Mouse (Mus musculus) stomach, embryonic 16.5 days (tissue): Measurements from ENCODE around the gene Cuedc2. TPM values are rescaled to one million over a fixed set of nuclear protein-coding genes. Genes with fewer than 3 reads are reported as not detected.
A peak's percentile ranks its signal among the peaks of the same experiment; 100 is the strongest.

ENCODE experiments used
- ATAC-seq: fragments of 200-750 bp; cut with Nextera tagmentation; 2 replicates; pipeline ENCODE4 v1.8.0; 2017; ENCODE audit warnings: moderate number of reproducible peaks, moderate TSS enrichment; ENCODE audit not compliant: insufficient read depth, low FRiP score
- H3K27ac ChIP-seq: fragments of 300-500 bp; sonication (generic); 2 replicates; pipeline ENCODE4 v1.5.1; 2014; ENCODE audit warnings: low read length
- H3K27me3 ChIP-seq: fragments of 300-500 bp; sonication (generic); 2 replicates; pipeline ENCODE4 v1.6.1; 2014; ENCODE audit warnings: low read length, control low read depth, mixed read lengths; ENCODE audit not compliant: control insufficient read depth, insufficient read depth
- H3K36me3 ChIP-seq: fragments of 300-500 bp; sonication (generic); 2 replicates; pipeline ENCODE4 v1.6.1; 2014; ENCODE audit warnings: low read length; ENCODE audit not compliant: control insufficient read depth, insufficient read depth
- H3K4me1 ChIP-seq: fragments of 300-500 bp; sonication (generic); 2 replicates; pipeline ENCODE4 v1.6.1; 2014; ENCODE audit warnings: low read length, control low read depth, mixed read lengths; ENCODE audit not compliant: control insufficient read depth, insufficient read depth
- H3K4me2 ChIP-seq: fragments of 300-500 bp; sonication (generic); 2 replicates; pipeline ENCODE4 v1.6.1; 2014; ENCODE audit warnings: low read depth, low read length, mixed read lengths
- H3K4me3 ChIP-seq: fragments of 300-500 bp; sonication (generic); replicated peaks from 2 replicates; pipeline ENCODE4 v1.5.1; 2014; ENCODE audit warnings: mild to moderate bottlenecking, low read length
- H3K9ac ChIP-seq: fragments of 300-500 bp; sonication (generic); 2 replicates; pipeline ENCODE4 v1.6.1; 2014; ENCODE audit warnings: low read length
- H3K9me3 ChIP-seq: fragments of 300-500 bp; sonication (generic); replicated peaks from 2 replicates; pipeline ENCODE4 v1.6.1; 2016; ENCODE audit warnings: low read length, control low read depth; ENCODE audit not compliant: control insufficient read depth
- WGBS: fragments of 180-500 bp; shearing (Covaris S2); extraction: QIAGEN DNeasy Blood & Tissue Kit; methylation state at CpG from one replicate; pipeline ENCODE4 v1.1.7; 2014; 5-methylcytosine and 5-hydroxymethylcytosine counted together
- microRNA counts: library from miRNA; unstranded; fragments of <30 nt; microRNA quantifications from one replicate; lab custom pipeline; 2016
- microRNA-seq: library from miRNA; unstranded; fragments of <30 nt; microRNA quantifications from one replicate; pipeline ENCODE4, GENCODE M21; 2016
- polyA plus RNA-seq: library from polyadenylated mRNA; unstranded; fragments of >200 nt; fragmentation: Nextera tagmentation; extraction: Ambion mirVana; gene quantifications from 2 replicates; pipeline ENCODE4 v1.2.1, GENCODE M21; 2015

Gene Cuedc2
- polyA plus RNA-seq, 1 experiment from 2014 or later = 131 TPM

GRCm38 (mm10) chr19:46287566-46287965 lies 50.9 kb downstream of the Cuedc2 start:
- Histone ChIP-seq H3K9ac (no peak overlapping the region), H3K36me3 (peaks cover 26% of the 10 kb centered on the region; the same call in 1 of the 2 replicates), H3K9me3 (no peaks in the 10 kb centered on the region), H3K27ac (no peak overlapping the region), H3K4me1 (no peaks in the 10 kb centered on the region), H3K27me3 (no peaks in the 10 kb centered on the region), H3K4me3 (no peak overlapping the region), H3K4me2 (no peak overlapping the region)
- WGBS = 83% methylated on average over 3 of the region's 3 CpGs
- no peak for ATAC-seq

GRCm38 (mm10) chr19:46286926-46287325 lies 51.6 kb downstream of the Cuedc2 start:
- no peak overlapping the region for H3K27ac ChIP-seq
- peaks cover 32% of the 10 kb centered on the region for H3K36me3 ChIP-seq
- no peak overlapping the region for H3K4me2 ChIP-seq
- no peak overlapping the region for H3K4me3 ChIP-seq
- no peaks in the 10 kb centered on the region for H3K9me3 ChIP-seq
- H3K27me3 ChIP-seq = no peaks in the 10 kb centered on the region
- no peak for ATAC-seq
- H3K4me1 ChIP-seq = no peaks in the 10 kb centered on the region
- no peak overlapping the region for H3K9ac ChIP-seq
- WGBS = 89% methylated on average over 3 of the region's 3 CpGs

DNA sequence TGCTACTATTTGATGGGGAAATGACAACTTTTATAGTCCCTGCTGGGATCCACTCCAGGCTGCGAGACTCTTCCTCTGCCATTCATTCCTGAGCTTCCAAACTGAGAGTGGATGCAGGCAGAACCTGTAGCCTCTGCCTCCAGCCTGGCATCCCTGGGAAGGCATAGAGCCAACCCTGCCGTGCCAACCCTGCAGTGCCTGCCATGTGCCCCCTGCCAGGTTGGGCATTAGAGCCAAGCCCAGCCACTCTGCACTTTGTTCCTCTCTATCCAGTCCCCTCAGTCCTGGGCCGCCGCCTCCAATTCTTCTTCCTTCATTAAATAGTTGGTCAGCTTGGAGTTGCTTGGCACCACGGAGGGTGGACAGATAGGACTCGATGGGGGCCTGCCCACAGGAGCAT lies 52.5 kb downstream of the Cuedc2 start:
- H3K27me3 ChIP-seq = no peaks in the 10 kb centered on the region
- H3K4me2 ChIP-seq = no peak overlapping the region
- no peak for ATAC-seq
- no peak overlapping the region for H3K9ac ChIP-seq
- H3K4me1 ChIP-seq = no peaks in the 10 kb centered on the region
- 94% methylated on average over 6 of the region's 6 CpGs for WGBS
- H3K9me3 ChIP-seq = no peaks in the 10 kb centered on the region
- peaks cover 38% of the 10 kb centered on the region for H3K36me3 ChIP-seq
- H3K27ac ChIP-seq = no peak overlapping the region
- H3K4me3 ChIP-seq = no peak overlapping the region

DNA sequence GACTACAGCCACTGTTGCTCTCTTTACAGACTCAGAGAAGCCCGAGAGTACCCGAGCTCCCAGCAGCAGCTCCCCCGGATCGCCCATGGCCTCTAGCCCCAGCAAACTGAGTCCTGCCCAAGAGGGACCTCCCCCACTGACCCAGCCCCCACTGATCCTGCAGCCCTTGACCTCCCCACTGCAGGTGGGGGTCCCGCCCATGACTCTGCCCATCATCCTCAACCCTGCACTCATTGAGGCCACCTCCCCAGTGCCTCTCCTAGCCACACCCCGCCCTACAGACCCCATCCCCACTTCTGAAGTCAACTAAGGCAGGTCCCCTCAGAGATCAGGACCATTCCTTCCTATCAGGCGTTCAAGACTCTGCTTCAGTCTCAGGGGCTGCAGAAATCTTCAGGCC lies 52.9 kb downstream of the Cuedc2 start:
- H3K27me3 ChIP-seq = no peaks in the 10 kb centered on the region
- H3K36me3 ChIP-seq = peaks cover 38% of the 10 kb centered on the region
- no peak overlapping the region for H3K4me3 ChIP-seq
- no peak overlapping the region for H3K9ac ChIP-seq
- no peaks in the 10 kb centered on the region for H3K4me1 ChIP-seq
- no peak overlapping the region for H3K27ac ChIP-seq
- H3K4me2 ChIP-seq = no peak overlapping the region
- 77% methylated on average over 7 of the region's 7 CpGs for WGBS
- no peak for ATAC-seq
- H3K9me3 ChIP-seq = no peaks in the 10 kb centered on the region

- 91% methylated on average over 4 of the region's 4 CpGs for WGBS
- Histone ChIP-seq H3K9ac (no peak overlapping the region), H3K9me3 (no peaks in the 10 kb centered on the region), H3K27me3 (no peaks in the 10 kb centered on the region), H3K27ac (no peak overlapping the region), H3K4me3 (no peak overlapping the region), H3K4me1 (no peaks in the 10 kb centered on the region), H3K4me2 (no peak overlapping the region), H3K36me3 (peaks cover 38% of the 10 kb centered on the region)
- ATAC-seq = no peak
Measured at GRCm38 (mm10) chr19:46284686-46285085, 53.8 kb downstream of the Cuedc2 start.

- Histone ChIP-seq H3K27ac (no peak overlapping the region), H3K27me3 (no peaks in the 10 kb centered on the region), H3K4me3 (no peak overlapping the region), H3K4me1 (no peaks in the 10 kb centered on the region), H3K9ac (no peak overlapping the region), H3K36me3 (peaks cover 38% of the 10 kb centered on the region), H3K9me3 (no peaks in the 10 kb centered on the region), H3K4me2 (no peak overlapping the region)
- no peak for ATAC-seq
- whole genome bisulfite sequencing = 94% methylated on average over 11 of the region's 11 CpGs
Measured at GRCm38 (mm10) chr19:46282081-46282849, 56.2 kb downstream of the Cuedc2 start.

MicroRNA genes within 50 kb of the gene (microRNA counts, 519-probe panel; counts per million panel counts)
- microRNA mmu-miR-146b (lab: Ali Mortazavi, UCI) = 2,540 counts per million, percentile 55 among the panel's probes with 10 or more counts

Small RNA genes within 50 kb of the gene (microRNA-seq; reads per million reads assigned to microRNA genes)
- gene Mir146b = 0.50 reads per million

Other genes starting within 250 kb of the Cuedc2 start
- 0.06 TPM in 1 of 2 replicates, not detected in the other for gene Elovl3, start 206.8 kb downstream of the Cuedc2 start, polyA plus RNA-seq
- 0.57 TPM in 1 of 2 replicates, not detected in the other for gene Pitx3, start 190.4 kb downstream of the Cuedc2 start, polyA plus RNA-seq
- gene Gbf1, start 186.2 kb downstream of the Cuedc2 start, polyA plus RNA-seq = 36.4 and 40.4 TPM in 2 replicates
- 10.2 and 10.4 TPM in 2 replicates for gene Nfkb2, start 34.4 kb downstream of the Cuedc2 start, polyA plus RNA-seq
- 22.1 and 23.0 TPM in 2 replicates for gene Psd, start 11.5 kb downstream of the Cuedc2 start, polyA plus RNA-seq
- gene Fbxl15, start 10.5 kb downstream of the Cuedc2 start, polyA plus RNA-seq = 14.1 and 16.0 TPM in 2 replicates
- gene Mfsd13a, start 2.4 kb upstream of the Cuedc2 start, polyA plus RNA-seq = 13.8 and 16.8 TPM in 2 replicates
- gene 2310034G01Rik, start 11.6 kb upstream of the Cuedc2 start, polyA plus RNA-seq = 1.7 and 1.8 TPM in 2 replicates
- gene Actr1a, start 57.0 kb upstream of the Cuedc2 start, polyA plus RNA-seq = 135 and 146 TPM in 2 replicates
- 26.4 and 27.4 TPM in 2 replicates for gene Sufu, start 58.2 kb upstream of the Cuedc2 start, polyA plus RNA-seq
- gene Trim8, start 163.0 kb upstream of the Cuedc2 start, polyA plus RNA-seq = 11.8 and 16.2 TPM in 2 replicates
- gene Arl3, start 234.5 kb upstream of the Cuedc2 start, polyA plus RNA-seq = 98.1 and 105 TPM in 2 replicates
- 16.6 and 19.3 TPM in 2 replicates for gene Sfxn2, start 234.7 kb upstream of the Cuedc2 start, polyA plus RNA-seq